Mouse (Mus musculus): ENCODE data around the gene Olfr295. TPM values are rescaled to one million over a fixed set of nuclear protein-coding genes. Genes with fewer than 3 reads are reported as not detected.

Gene Olfr295
- polyA plus RNA-seq (2015; fragmentation: Nextera tagmentation; extraction: Ambion mirVana), result not detected in 2 replicates

GRCm38 (mm10) chr7:86583562-86583961 is at the start of gene Olfr295:
TSS of gene Olfr295 (plus strand) at chr7:86583862.
- Histone ChIP-seq H3K36me3 (no peaks in the 10 kb centered on the region), H3K27ac (replicated peaks) (no peak within 1 kb of the TSS), H3K4me2 (no peak within 1 kb of the TSS), H3K9ac (no peak within 1 kb of the TSS), H3K4me3 (no peak within 1 kb of the TSS), H3K27me3 (replicated peaks) (no peaks in the 10 kb centered on the region), H3K4me1 (no peaks in the 10 kb centered on the region), H3K9me3 (no peaks in the 10 kb centered on the region)
- no peak for ATAC-seq (ENCODE audit: extremely low read depth, insufficient number of reproducible peaks, low FRiP score, low TSS enrichment)
- 70% methylated on average over 2 of the region's 2 CpGs for WGBS

GRCm38 (mm10) chr7:86616543-86616942 is 32.9 kb downstream of the Olfr295 start, which contains the start of gene Olfr294:
TSS of gene Olfr294 (minus strand) at chr7:86616643.
- WGBS, result 42% methylated on average over 2 of the region's 2 CpGs
- no peak within 1 kb of the TSS for H3K27ac ChIP-seq (replicated peaks)
- no peaks in the 10 kb centered on the region for H3K36me3 ChIP-seq
- H3K9me3 ChIP-seq, result no peaks in the 10 kb centered on the region
- no peak within 1 kb of the TSS for H3K4me2 ChIP-seq
- H3K4me1 ChIP-seq, result no peaks in the 10 kb centered on the region
- ATAC-seq (ENCODE audit: extremely low read depth, insufficient number of reproducible peaks, low FRiP score, low TSS enrichment), result no peak
- no peak within 1 kb of the TSS for H3K9ac ChIP-seq
- no peaks in the 10 kb centered on the region for H3K27me3 ChIP-seq (replicated peaks)
- H3K4me3 ChIP-seq, result no peak within 1 kb of the TSS

Other genes with a start within 250 kb of the Olfr295 start
- gene Olfr307, start 246.3 kb upstream of the Olfr295 start, polyA plus RNA-seq (2015; fragmentation: Nextera tagmentation; extraction: Ambion mirVana), result not detected in 2 replicates
- not detected in 2 replicates for gene Olfr305, start 216.9 kb upstream of the Olfr295 start, polyA plus RNA-seq (2015; fragmentation: Nextera tagmentation; extraction: Ambion mirVana)
- gene Olfr304, start 197.2 kb upstream of the Olfr295 start, polyA plus RNA-seq (2015; fragmentation: Nextera tagmentation; extraction: Ambion mirVana), result not detected in 2 replicates
- not detected in 2 replicates for gene Olfr303, start 186.1 kb upstream of the Olfr295 start, polyA plus RNA-seq (2015; fragmentation: Nextera tagmentation; extraction: Ambion mirVana)
- not detected in 2 replicates for gene Olfr301, start 180.0 kb upstream of the Olfr295 start, polyA plus RNA-seq (2015; fragmentation: Nextera tagmentation; extraction: Ambion mirVana)
- gene Olfr299, start 123.9 kb upstream of the Olfr295 start, polyA plus RNA-seq (2015; fragmentation: Nextera tagmentation; extraction: Ambion mirVana), result not detected in 2 replicates
- not detected in 2 replicates for gene Olfr298, start 91.4 kb upstream of the Olfr295 start, polyA plus RNA-seq (2015; fragmentation: Nextera tagmentation; extraction: Ambion mirVana)
- gene Olfr297, start 63.9 kb upstream of the Olfr295 start, polyA plus RNA-seq (2015; fragmentation: Nextera tagmentation; extraction: Ambion mirVana), result not detected in 2 replicates
- not detected in 2 replicates for gene Olfr294, start 32.8 kb downstream of the Olfr295 start, polyA plus RNA-seq (2015; fragmentation: Nextera tagmentation; extraction: Ambion mirVana)
- not detected in 2 replicates for gene Olfr293, start 65.2 kb downstream of the Olfr295 start, polyA plus RNA-seq (2015; fragmentation: Nextera tagmentation; extraction: Ambion mirVana)
- gene Olfr292, start 104.5 kb downstream of the Olfr295 start, polyA plus RNA-seq (2015; fragmentation: Nextera tagmentation; extraction: Ambion mirVana), result not detected in 2 replicates
- 0.05 TPM in 1 of 2 replicates, not detected in the other for gene Folh1, start 192.1 kb downstream of the Olfr295 start, polyA plus RNA-seq (2015; fragmentation: Nextera tagmentation; extraction: Ambion mirVana)
- gene Vmn2r77, start 211.2 kb downstream of the Olfr295 start, polyA plus RNA-seq (2015; fragmentation: Nextera tagmentation; extraction: Ambion mirVana), result not detected in 2 replicates

Measured in heart, embryonic 13.5 days (tissue).